Mouse (Mus musculus): ENCODE data around the gene Stpg2.

DNA sequence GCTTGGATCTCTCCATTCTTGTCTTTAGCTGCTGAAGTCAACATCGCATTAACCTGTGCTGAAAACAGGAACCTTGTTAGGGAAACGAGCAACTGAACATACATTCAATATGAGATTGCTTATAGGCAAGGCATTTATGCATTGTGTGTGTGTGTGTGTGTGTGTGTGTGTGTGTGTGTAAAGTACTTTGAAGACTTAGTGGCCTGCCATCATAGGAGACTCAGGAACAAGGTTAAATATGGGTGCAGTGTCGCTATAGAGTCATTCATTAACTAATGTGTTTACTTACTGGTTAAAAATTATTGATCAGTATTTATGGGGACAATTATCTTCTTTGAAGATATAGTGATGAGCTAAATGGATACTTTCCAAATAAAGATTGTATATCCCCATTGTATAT is 199.2 kb downstream of the Stpg2 start:
- TF ChIP-seq CTCF (IDR thresholded peaks at IDR 0.05; ENCODE audit: insufficient read depth, low read depth, low read length) (no peak), POLR2A (IDR thresholded peaks at IDR 0.05; ENCODE audit: insufficient read depth, low read depth, low read length) (no peak)

Measured in olfactory bulb, adult 2 months (tissue).